Mouse (Mus musculus): ENCODE data around the gene Hist1h2ag. TPM values are rescaled to one million over a fixed set of nuclear protein-coding genes. Genes with fewer than 3 reads are reported as not detected.

Hist1h2ag gene
- total RNA-seq, 2 experiments from 2014 or later, result 41.1 to 45.0 TPM

DNA sequence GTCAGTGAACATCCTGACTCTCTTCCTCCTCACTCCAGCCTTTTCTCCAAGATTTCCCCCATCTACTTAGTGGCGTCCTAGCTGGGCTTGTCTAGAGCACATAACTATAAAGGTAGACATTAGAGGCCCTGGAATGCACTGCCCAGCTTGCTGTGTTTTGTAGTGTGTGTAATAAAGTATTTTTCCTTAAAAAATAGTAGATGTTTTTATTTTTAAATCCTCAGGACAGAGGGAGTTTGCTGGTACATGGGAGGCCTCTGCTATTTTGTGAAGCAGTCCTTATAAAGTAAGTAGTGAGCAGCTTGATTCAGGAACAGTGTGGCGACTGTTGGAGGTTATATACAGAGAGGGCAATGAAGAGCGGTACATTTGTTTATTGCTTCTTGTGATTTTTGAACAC, 34.0 kb downstream of the Hist1h2ag start:
- no peak for DNase-seq

DNA sequence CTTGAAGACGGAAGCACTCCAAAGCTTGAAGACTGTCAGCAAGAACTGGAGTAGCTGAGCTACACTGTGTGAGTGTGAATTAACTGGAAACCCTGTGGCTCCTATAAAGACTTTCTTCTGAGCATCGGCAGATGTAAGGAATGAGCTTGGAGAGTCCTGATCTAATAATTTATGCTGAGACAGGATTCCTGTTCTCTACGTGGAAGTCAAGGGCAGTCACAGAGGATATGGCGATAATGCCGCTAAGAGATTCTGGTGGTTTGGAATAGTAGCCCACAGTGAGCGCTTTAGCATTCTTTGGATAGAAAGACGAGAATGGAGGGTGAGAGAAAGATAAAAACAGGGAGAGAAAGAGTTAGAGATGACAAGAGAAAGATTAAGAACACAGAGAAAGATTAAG, 34.9 kb downstream of the Hist1h2ag start:
- no peak for DNase-seq

DNA sequence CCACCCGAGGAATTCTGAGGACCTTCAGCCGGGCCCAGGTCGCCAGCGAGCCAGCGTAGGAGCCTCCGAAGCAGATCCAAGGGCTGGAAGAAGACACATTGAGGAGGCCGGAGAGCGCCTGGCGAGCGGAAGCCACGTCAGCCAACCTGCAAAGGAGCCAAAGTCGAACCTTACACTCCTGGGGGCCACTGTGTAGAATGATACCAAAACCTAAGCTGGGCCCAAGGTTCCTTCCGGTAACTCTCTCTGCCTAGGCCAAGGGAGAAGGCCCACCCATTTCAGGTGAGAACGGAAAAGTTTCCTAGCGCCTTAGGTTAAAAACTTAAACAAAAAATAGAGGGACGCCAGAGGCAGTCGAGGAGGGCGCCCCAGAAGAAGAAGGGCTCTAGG, 35.6 kb downstream of the Hist1h2ag start:
- DNase-seq, result no peak

DNA sequence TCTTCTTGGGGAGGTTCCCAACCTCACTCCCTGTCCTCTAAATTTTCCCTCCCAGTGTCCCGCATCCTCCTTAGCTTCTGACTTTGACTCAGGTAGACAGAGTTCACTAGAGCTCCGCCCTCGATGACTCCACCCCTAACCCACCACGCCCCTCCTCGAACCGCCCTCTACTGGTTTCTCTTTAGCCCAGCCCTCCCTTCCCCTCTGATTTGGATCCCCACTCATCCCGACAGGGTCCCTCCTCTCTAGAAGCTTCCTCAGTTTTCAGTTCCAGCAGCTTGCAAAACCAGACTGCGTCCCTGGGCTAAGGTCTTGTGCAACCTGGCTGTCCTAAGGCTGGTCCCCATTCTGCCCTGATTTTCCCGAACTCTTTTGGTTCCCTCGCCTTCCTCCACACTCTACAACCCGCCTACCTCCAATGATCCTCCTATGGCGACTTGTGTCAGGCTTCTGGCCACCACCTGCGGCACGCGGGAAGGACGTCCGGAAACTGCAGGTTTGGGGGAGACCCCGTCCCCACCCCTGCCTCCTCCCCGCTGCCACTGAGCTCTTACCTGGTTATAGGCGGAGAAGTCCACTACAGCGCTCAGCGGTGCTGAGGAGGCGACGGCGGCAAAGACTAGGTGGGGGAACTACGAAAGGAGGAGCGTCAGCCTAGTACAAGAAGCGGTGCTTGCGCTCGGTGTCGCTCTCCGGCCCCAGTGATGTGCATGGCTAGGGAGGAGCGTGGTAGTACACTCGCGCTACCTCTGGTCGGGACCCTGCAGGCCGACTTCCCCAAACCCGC, 36.2 kb downstream of the Hist1h2ag start:
- peak; percentile 62 to 63 for DNase-seq

DNA sequence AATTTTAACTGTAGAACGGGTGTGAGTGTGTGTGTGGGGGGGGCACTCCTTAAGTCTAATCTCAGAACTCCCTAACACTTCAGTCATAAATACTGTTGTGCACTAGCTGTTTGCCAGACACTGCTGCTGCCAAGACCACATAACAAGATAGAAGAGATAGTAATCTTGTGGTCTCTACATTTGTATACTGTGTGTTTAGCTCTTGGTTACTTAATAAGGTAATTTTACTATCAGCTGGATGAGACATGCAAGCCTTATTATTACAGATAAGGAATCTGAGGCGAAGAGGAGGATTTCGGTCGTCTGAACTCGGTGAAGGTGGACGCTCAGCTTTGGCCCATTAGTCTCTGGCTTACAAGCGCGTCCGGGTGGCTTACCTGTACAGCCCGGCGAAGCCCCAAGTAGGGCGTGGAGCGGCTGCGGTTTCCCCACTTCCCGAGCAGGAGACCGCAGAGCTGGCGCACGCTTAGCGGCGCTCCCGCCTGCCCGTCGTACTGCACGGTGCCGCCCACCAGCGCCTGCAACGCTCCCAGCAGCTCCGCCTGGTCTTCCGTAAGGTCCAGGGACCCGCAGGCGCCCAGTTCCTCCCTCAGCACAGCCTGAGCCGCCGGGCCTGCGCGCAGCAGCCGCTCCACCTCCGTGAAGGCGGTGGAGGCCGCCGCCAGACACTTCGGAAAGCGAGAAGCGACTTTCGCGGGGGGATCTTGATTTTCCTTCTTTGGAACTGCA, 37.0 kb downstream of the Hist1h2ag start:
- peak; percentile 49 to 61 for DNase-seq

DNA sequence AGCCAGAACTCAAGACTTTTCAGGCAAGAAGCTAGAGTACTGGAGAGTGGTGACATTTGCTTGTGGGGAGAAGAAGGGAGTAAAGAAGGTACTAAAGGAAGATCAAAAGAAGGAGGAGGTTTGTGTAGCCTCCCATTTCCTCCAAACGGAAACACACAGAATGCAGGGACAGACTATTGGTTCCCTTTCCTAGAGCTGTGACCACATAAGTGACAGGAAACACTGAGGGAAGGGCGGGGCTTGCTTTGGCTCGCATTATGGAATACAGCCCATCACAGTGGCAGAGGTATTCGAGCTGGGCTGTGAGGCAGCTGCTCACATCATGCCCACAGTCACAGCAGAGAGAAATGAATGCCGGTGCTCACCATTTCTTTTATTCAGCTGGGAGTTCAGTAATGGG, 40.9 kb downstream of the Hist1h2ag start:
- no peak for DNase-seq

DNA sequence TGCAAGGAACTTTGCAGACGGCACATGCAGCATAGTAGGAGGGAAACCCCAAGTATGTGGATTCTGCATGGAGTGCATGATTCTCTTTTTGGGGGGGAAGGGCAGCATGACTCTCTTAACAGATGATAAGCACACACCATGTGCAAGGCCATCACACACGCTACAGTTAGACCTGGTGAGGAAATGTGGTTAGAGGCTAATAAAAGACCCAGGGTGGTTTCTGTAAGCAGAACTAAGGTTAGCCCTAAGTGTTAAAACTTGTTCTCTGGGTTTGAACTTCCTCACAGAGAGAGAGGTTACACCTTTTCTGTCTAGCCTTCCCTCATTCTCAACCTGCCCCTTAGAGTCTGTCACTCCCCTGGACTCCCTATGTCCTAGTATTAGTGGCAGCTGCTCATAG, 41.4 kb downstream of the Hist1h2ag start:
- no peak for DNase-seq

DNA sequence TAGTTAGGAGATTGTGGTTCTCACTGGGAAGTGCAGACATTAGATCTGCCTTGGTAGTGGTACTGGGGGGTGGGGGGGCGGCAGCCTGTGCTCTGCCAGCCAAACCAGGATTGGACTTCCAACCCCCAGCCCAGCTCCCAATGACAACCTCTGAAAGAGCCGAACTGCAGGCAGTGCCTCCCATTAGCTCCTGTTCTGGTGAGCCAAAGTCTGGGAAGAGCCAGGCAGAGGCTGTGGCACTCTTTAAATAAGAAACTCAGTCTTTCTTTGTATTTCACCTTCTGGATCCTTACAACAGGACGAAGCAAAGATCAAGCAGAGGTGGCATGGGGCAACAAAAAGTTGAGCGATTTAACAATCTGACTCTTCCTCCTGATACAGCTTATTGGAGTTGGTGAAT, 43.6 kb downstream of the Hist1h2ag start:
- DNase-seq, result no peak

DNA sequence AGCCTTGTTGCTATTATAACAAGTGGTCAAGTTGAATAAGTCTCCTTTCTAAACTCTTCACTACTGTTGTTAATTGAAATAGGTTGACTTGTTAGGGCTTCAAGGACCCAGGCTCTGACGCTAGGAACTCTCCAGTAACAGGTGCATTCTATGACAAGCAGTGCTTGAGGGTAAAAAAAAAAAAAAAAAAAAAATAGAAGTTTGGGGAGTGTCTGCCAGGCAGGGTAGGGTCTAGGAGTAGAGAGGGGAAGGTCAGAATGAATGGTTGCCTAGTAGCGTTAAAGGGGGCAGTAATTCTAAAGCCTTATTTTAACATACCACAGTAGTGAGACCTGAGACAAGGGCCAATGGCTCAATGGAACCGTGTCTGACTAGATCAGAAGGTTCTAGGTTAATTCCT, 44.3 kb downstream of the Hist1h2ag start:
- DNase-seq, result no peak

DNA sequence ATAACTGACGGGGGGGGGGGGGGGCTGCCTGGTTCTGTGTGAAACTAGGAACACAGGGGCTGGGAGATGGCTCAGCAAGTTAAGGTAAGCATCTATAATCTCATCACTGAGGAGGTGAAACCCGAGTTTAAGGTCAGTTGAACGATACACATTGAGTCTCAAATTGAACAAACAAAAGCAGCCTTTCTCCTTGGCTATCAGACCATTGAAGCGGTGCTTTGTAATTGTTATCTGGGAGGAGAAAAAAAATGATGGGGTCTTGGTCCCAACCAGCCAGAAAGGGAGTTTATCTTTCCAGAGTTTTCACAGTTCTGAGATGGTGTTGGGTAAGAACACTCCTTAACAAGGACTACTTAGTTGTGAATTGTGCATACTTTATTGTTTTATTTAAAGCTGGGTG, 44.9 kb downstream of the Hist1h2ag start:
- no peak for DNase-seq

DNA sequence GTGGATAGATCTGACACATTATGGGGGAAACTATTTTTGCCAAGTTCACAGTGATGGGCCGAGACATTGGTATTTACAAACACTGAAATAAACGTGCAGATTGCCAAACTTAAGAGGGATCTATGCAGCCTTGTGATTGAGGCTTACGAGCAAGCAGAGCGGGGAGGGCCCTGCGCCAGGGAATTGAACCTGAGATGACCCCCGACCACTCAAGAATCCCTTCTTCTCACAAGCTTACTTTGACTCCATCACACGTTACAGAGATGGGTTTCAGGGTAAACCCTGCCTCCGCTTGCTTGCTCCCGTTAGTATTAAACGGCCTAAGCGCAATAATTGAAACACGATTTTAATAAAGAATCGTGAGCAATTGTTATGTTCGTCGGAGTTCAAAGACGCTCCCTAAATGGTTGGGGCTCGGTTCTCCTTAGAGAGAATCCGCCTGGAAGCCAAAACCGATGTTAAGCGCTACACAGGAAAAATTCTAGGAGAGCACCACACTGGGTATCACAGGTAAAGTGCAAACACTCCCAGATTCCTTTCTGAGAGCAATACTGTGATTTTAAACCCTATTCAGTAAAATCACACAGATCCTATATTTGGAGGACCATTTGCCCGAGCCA, 45.4 kb downstream of the Hist1h2ag start:
- no peak for DNase-seq

DNA sequence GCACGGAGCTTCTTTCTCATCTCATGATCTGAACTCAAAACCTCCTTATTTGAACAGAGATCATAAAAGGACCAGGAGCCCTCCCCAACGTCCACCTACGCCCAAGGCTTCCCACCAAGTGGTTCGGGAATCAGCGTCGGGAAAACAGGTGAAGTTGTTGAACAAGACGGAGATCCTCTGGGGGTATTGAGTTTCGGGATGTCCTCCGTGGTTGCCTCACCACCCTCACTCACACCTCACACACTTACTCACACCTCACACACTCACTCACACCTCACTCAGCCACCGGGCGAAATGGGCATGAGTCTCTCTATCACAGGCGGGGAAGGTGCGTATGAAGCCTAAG, 45.9 kb downstream of the Hist1h2ag start:
- no peak for DNase-seq

DNA sequence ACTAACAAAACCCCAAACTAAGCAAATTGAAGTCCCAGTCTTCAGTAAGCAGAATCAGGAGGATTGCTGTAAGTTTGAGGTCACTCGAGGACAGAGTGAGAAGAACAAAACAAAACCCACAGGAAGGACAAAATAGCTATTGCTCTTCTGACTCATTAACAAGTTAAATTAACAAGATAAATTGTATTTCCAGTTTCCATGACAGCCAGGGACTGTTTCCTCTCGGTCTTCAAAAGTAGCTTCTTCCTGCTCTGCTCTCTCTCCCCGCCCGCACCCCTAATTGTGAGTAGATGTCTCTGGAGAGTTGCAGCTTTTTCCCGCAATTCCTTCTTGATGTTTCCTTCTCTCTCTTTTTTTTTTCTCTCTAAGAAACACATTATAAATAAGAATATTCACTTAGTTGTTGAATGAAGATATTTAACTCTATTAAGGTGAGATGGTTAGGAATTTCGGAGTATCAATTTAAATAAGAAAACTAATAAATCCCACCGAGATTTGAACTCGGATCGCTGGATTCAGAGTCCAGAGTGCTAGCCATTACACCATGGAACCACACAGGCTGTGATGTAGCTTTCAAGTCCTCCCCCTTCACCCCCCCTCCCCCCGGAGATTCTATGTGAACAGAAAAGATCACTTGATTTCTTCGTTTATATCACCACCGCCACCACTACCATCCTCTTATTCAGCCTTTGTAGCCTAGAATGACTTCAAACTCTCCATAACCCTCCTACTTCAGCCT, 46.5 kb downstream of the Hist1h2ag start:
- DNase-seq, result no peak

DNA sequence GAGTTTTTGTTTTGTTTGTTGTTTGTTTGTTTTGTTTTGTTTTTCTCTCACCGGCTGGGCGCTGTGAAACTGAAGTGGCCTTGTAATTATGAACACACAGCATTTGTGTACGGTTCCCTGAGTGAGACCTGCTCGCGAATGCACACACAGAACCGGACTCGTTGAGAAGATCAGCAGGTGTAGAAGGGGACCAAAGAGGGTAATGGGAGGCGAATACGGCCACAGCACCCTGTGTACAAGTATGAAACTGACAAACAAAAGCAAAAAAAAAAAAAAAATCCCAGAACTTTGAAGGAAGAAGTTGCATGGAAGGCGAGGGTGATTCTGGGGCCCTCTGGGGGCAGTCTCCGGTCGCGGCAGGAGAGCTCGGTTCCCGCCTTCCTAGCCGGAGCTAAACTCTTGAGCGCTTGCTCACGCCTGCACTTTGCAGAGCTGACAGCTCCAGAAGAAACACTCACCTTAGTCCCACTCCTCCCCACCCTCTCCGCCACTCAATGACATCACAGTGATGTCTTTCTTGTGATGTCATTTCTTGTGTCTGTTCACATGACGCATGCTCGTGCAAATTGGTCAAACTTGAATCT, 47.3 kb downstream of the Hist1h2ag start:
- no peak for DNase-seq

DNA sequence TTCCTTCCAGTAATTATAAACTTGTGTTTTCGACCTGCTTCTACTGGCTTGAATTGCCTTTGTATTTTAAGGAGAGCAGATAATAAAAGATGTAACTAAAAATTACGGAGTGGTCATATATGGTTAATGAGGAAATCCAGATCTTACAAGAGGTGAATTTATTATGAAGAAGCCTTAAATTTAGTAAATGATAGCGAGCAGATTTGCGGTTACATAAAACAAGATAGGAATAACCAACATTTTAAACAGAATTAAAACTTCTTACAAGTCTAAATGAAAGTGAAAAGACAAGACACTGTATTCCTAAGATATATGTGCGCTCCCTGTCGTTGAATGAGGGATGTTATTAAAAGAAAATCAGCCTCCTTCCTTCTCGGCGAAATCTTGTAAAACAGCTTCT, 47.8 kb downstream of the Hist1h2ag start:
- DNase-seq, result no peak

DNA sequence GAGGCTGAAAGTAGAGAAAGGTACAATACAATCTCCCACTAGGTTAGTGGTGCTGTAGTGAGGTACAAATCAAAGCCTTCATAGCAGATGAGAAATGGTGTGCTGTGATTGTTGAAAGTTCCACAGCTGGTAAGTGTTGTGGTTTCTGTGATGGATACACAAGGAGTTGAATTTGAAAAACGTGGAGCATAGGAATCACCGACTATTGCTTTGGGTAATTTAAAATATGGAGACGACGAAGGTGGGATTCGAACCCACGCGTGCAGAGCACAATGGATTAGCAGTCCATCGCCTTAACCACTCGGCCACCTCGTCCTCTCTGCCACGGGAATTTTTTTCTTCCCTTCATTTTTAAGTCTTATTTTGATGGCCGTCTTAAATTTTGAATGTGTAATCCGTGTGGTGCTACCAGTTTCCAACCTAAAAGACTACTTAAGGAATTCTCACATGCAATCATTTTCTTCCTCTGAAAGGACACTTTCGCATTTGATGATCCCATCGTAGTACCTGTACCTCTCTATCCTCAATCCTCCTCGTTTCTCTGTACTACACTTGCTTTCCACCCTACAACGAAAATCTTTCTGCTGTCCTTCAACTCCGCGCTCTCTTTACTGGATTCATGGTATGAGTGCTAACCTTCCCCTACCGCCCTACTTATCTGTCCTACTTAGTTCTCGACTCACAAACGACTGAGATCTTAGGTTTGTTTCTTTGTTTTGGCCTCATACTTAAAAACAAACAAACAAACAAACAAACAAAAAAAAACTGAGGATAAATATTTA, 48.6 kb downstream of the Hist1h2ag start:
- DNase-seq, result peak in 1 of 2 experiments; percentile 24

DNA sequence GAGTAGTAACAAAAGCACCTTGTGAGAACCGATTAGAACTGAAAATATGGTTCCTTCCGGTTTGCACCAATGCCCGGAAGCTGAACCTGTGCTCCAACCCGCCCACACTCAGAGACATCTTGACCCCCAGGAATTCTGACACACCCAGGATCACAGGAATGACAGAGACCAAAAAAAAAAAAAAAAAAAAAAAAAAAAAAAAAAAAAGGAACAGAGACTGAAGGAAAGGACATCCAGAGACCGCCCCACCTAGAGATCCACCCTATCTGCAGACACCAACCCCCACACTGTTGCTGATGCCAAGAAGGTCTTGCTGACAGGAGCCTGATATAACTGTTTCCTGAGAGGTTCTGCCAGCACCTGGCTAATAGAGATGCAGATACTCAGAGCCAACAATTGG, 50.2 kb downstream of the Hist1h2ag start:
- DNase-seq, result no peak
